Mouse (Mus musculus) adrenal gland, postnatal 14 days (tissue): Measurements from ENCODE around the gene Rdx. TPM values are rescaled to one million over a fixed set of nuclear protein-coding genes. Genes with fewer than 3 reads are reported as not detected.

ENCODE experiments used
- DNase-seq: peaks from one replicate; pipeline ENCODE4 v3.0.0; 2021; ENCODE audit warnings: mixed read lengths
- microRNA-seq, 2 experiments: library from miRNA; unstranded; fragments of <30 nt; microRNA quantifications; one replicate each; pipeline ENCODE4 v1.2.0; 2021
- total RNA-seq: library from RNA; stranded (reverse); gene quantifications from 2 replicates; pipeline ENCODE4 v1.2.3, GENCODE M21; 2021

The Rdx gene
- total RNA-seq, 1 experiment from 2014 or later, result 131 TPM

DNA sequence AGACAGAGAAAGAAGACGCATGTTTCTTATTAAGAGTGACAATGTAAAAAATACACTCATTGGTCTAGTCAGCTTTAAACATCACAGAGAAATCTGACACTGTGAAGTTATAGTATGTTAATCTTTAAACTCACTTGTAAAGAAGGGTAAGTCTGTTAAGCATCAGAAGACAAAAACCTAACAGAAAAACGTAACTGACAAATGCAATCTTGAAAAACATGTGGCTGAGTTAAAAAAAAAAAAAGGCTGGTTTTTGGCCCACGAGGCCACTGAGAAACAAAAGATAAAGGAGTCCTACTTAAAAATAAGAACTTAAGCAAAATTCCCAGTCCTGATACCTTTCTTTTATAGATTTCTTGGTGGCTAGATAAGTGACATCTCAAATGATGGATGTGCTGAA lies 63.8 kb downstream of the Rdx start:
- DNase-seq, result no peak

DNA sequence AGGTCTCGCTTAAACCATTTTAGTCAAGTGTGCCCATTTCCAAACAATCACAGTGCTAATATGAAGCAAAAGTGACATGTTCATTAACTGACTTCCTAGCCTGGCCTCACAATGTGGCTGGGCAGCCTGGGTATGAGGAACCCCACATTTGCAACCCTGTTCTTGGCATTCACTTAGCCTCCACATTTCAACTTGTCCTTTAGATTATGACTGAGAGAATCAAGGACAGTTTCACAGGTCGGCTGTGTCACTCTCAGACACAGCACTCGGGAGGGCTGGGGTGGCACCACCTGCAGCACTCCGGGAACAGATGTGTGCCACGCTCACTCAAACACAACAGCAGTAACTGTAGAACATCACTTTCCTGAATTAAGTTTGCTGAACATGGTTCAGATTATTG lies 66.1 kb downstream of the Rdx start:
- no peak for DNase-seq

DNA sequence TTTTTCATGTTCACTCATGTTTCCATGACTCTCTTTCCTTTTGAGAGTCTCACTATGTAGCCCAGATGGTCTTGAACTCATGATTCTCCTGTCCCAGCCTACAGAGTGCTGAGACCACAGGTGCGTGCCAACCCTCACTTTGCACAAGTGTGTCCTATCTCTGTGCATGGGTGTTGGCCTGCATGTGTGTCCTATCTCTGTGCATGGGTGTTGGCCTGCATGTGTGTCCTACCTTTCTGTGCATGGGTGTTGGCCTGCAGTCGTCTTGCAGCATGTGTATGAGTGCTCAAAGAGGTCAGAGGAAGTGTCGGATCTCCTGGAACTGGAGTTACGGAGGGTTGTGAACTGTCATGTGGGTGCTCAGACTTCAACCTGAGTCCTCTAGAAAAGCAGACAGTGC lies 72.2 kb downstream of the Rdx start:
- DNase-seq, result no peak

DNA sequence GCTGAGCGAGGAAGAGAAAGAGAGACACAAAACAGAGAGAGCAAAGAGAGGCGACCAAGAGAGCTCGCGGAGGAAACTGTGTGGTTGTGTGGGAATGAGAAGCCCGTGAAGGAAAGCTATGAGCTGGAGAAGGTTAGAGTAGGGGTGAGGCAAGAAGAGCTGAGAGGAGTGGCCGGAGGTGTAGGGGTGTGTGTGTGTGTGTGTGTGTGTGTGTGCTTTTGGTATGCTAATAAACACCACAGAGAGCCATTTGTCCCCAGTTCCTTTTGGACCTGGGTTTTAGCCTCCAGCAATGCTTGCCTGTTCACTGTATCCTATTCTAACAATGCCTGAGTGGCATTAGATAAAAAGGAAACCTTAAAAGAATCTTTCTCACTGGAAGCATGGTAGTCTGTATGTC lies 78.3 kb downstream of the Rdx start:
- DNase-seq, result no peak

DNA sequence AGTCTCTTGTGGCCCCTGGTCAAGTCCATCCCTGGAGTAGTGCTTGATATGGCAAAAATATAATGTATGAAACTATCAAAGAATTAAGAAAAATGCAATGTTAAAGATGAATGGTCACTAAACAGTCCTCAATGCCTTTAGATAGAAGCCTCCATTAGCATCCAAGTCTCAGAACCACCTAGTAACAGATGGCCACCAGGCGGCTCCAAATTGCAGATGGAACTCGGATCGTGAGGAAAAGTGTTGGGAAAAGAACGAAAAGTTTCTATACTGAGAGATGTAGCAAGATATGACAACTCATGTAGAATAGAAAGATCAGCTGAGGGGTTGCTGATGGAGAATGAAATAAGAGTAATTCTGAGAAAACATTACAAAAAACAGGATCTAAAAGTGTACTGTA lies 83.4 kb downstream of the Rdx start:
- peak; percentile 32 for DNase-seq

GRCm38 (mm10) chr9:52132771-52133170 lies 85.8 kb downstream of the Rdx start:
- DNase-seq, result no peak

Small RNA genes within 50 kb of the gene (microRNA-seq; reads per million reads assigned to microRNA genes)
- gene Gm27686, result 0 reads per million in 2 experiments
- 0 reads per million in 2 experiments for gene Mir6244

Other genes starting within 250 kb of the Rdx start
- gene Fdx1, start 83.6 kb upstream of the Rdx start, total RNA-seq, result 2,022 and 2,175 TPM in 2 replicates
- 17.2 and 21.5 TPM in 2 replicates for gene Zc3h12c, start 121.4 kb downstream of the Rdx start, total RNA-seq